Mouse (Mus musculus) gastrocnemius, postnatal 36 days (tissue): ENCODE measurements around the gene Pbld1. TPM values are rescaled to one million over a fixed set of nuclear protein-coding genes. Genes with fewer than 3 reads are reported as not detected.
"Not testable (repeated sequence)": the region's sequence is repeated elsewhere in the genome, so short reads cannot be mapped to it uniquely, and the experiment has no call there.

Experiments
- DNase-seq, 2 experiments: peaks; one replicate each; pipeline ENCODE4 v3.0.0; 2022
- intact Hi-C: fragments of 180-260 bp; cut with DNase I; formaldehyde crosslinking; loops from one replicate; pipeline ENCODE4 v1.15.1; 2025
- total RNA-seq, 2 experiments: library from RNA; stranded (reverse); gene quantifications; 2 replicates each; pipeline ENCODE4 v1.2.3; 2021

Gene Pbld1
- total RNA-seq, 2 experiments from 2014 or later: 0.32 to 0.89 TPM

DNA sequence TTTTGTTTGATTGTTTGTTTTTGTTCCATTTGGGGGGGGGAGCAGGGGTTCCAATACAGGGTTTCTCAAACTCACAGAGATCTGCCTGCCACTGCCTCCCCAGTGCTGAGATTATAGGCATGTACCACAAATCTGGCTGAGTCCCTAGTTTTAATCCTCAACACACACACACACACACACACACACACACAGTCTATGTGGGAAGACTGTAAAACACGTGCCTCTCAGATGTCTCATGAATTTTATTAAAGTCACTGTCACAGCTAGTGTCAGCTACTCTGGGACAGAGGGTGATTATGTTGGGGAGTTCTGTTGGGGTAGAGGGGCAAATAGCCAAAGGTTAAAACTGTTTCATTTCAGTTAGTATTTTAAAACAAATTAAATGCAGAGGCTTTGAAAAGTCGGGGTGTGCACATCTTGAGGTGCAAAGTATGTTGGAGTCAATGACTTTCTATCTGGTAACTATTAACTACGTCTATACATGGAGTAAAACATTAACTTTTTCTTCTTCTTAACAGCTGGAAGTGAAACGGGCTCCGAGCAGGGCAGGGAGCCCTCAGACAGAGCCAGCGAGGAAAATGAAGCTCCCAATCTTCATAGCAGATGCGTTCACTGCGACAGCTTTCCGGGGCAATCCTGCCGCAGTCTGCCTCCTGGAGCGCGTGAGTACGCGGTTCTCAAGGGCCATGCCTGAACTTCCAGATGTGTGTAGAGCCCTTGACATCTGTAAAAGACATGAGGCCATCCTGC is 21.2 kb upstream of the Pbld1 start:
- intact Hi-C loops: no loop called here
- DNase-seq: no peak

DNA sequence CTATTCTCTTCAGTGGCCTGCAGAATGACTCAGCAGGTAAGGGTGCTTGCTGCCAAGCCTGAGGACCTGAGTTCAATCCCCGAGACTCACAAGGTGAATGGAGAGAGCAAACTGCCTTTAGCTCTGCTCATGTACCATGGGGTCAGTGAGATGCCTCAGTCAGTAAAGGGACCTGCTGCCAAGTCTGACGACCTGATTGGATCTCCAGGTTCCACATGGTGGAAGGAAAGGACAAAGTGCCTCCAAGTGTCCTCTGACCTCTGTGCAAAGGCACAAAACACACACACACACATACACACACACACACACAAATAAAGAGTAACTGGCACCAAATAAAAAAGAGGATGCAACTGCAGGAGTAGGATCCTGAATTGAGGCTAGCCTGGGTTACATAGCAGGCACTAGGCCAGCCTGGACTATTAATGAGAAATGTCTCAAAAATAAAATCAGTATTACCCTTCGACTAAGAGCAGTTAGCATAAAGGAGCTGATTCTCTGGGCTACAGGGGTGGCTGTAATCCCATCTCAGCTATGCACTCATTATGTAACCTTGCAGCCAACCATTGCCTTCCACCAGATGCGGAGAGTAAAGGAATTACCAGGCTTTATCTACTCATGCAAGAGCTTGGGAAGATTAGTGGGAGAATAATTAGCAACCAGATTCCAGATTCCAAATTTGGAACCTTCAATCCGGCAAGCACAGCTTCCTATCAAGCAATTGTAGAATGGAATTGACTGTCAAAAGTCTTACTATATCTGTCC is 19.9 kb upstream of the Pbld1 start:
- intact Hi-C loops: no loop called here
- no peak for DNase-seq

DNA sequence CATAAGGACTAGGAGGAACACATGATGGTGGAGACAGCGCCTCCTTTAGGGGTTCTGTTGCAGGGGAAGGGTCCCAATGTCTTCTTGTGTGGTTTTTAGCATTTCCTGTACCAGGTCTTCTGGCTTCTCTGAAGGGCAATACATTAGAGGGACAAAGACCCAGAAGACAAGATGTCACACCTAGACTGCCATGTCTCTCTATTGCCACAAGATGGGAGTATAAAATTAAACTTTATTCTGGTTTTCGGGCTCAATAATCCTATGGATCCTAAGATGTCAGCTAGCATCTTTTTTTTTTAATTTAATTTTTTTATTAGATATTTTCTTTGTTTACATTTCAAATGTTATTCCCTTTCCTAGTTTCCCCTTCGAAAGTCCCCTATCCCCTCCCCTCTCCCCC is 16.8 kb upstream of the Pbld1 start:
- no peak for DNase-seq
- intact Hi-C loops: no loop called here

DNA sequence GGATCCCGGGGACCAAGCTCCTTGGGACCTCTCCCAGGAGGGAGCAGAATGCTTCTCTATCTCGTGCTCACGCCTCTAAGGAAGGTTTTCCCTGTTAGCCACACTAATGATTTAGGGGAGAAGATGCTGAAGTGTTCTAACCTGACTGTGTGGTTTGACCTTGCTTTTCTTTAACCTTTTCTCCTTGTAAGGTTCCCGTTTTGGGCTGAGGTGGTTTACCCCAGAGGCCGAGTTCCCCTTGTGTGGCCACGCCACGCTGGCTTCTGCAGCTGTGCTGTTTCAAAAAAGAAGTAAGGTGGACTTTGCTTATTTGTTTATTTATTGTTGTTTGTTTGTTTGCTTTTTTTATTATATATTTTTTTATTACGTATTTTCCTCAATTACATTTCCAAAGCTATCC is 12.2 kb upstream of the Pbld1 start:
- intact Hi-C loops: no loop called here
- no peak for DNase-seq

DNA sequence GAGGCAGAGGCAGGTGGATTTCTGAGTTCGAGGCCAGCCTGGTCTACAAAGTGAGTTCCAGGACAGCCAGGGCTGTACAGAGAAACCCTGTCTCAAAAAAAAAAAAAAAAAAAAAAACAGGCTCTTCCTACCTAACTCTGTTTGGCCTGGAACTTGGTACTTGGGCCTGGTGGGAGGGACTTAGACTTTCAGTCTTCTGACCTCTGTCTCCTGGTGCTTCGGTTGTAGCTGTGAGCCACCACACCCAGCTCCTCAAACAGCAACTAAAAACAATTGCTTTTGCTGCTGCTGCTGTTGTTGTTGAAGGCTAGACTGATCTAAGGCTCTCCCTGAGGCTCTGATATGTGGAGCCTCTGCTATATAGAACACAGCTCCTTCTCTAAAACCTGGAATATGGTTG is 10.9 kb upstream of the Pbld1 start:
- no peak for DNase-seq
- intact Hi-C loops: no loop called here

DNA sequence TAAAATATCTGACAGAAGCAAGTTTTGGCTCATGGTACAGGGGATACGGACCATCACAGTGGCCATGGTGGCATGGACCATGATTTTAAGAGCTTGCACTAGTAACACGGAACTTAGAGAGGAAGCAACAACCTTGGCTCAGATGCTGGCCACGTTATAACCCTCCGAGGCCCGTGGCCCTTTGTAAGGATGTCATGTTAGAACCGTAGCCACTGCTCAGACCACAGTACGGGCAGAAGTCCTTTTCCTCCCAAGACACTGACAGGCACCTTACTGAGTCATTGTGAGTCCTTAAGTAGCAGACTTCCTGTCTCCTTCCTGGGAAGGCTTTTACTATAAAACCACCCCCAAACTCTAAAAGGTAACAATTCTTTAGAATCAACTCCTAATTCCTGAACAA is 8.7 kb upstream of the Pbld1 start:
- no peak for DNase-seq
- intact Hi-C loops: no loop called here

DNA sequence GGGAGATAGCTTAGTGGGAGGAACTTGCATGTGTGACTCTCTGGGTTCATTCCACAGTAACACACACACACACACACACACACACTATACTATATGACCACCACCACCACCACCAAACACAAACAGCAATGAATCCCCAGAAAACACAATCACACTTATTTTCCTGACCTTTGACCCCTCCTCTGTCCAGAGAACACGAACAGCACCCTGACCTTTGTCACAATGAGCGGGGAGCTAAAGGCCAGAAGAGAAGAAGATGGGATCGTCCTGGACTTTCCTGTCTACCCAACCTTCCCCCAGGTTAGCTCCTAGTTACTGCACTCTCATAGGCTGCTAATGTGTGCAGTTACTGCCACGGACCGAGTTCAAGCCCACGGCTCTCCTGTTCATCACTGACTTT is 8.0 kb upstream of the Pbld1 start:
- no peak for DNase-seq
- intact Hi-C loops: no loop called here

DNA sequence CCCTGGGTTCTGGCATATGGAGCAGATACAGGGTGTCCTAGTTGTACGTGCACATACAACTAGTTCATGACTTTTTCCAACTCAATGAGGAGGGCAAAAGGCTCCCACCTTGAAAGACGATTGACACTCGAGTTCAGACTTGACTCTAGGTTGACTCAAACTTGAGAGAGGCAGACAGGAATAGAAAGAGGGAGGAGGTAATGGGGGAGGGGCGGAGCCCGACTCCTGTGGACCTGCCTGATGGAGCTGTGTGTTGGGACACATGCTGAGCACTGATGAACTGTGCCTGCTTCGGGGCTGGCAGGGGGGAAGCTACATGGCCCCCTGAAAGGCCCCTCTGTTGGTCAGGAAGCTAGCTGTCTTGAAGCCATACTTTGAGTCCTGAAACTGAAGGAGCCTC is 7.0 kb upstream of the Pbld1 start:
- no peak for DNase-seq
- intact Hi-C loops: no loop called here

DNA sequence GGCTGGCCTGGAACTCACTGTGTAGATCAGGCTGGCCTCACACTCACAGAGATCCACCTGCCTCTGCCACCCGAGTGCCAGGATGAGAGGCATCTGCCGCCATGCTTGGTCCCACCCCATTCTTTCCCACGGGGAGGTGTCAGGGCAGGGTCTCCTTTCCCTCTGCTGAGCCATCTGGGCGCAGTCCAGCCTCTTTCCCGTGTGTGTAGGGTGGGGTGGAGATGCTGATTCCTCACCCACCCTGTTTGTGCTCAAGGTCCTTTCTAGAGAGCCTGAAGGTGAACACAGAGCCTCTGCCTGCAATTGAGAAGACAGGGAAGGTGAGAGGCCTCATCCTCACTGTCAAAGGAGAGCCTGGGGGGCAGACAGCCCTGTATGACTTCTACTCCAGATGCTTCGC is 5.9 kb upstream of the Pbld1 start:
- DNase-seq, intact Hi-C loops: not testable (repeated sequence)

DNA sequence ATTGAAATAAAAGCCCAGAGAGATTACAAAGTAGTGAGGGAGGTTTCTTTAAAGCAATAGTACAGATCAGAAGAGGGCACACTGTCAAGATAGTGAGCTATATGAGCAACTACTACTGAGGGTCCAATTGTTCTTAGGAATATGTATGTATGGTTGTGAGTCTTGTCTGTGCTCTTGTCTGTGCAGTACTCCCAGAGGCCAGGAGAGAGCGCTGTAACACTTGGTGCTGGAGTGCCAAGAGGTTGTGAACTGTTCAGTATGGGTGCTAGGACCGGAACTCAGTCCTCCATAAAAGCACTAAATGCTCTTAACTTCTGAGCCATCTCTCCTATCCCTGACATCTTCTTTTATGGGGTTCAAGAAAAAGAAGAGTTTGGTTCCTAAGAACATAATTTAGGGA is 5.4 kb upstream of the Pbld1 start:
- intact Hi-C loops: no loop called here
- DNase-seq: no peak

DNA sequence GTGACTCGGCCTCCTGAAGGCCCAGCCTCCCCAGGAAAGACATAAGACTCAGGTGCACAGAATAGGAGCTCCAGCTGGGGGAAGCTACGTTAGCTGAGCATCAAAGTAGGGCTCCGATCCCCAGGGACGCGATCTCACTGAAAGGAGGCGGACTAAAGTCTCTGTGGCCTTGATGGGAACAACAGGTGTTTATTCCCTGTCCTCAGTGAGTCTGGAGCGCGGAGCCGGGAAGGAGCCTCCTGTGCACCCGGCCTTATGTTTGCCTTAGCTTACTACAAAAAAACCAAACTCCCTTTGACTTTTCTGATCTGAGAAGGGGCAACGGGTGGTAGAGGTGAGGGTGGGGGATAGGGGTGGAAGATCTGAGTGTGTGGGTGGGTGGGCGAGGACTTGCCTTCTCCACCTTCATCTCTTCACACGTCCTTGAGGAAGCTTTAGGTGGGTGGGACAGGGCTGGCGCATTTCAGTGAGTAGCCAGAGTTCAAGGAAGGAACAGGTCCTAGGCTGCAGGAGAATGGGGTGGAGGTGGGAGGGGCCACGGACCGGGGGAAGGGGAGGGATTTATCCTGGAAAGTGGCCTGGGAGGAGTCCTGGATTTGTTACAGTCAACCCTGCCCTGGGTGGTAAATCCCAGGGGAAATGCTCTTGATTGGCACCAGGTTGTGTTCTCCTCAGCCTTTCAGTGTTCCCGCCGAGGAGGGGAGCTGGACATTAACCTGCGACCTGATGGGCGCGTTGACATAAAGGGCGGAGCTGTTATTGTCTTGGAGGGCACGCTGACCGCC is 2.8 kb upstream of the Pbld1 start:
- intact Hi-C loops: no loop called here
- DNase-seq: no peak

DNA sequence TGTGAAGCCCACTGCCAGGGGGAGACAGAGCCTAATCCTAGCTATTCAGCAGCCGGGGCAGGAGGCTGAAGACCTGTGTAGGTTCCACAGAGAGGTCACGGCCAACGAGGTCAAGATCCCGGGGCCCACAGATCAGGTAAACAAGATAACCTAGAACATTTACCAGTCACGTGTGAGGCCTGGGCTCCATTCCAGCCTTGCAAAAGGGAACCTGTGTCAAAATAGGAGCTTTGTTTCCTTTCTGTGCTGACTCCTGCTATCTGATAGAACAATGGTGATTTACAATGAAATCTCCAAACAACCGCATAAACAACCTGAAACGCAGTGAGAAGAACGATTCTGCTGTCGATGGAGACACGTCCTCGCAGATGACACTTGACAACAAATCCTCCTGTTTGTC is 444 bp downstream of the Pbld1 start:
- intact Hi-C loops: no loop called here
- DNase-seq: peak in 1 of 2 experiments; percentile 22

DNA sequence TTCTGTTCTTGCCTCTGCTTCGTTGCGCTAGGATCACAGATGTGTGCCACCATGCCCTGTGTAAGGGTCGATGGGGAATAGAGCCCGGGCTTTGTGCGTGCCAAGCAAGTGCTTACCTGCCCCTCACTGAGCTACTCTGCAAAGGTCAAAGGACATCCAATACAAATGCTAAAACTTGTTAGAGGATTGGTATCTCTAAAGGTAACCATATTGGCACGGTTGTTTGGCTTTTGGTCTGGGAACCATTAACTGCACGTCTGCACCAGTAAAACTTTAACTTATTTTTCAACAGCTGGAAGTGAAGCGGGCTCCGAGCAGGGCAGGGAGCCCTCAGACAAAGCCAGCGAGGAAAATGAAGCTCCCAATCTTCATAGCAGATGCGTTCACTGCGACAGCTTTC is 1.3 kb downstream of the Pbld1 start:
- no peak for DNase-seq
- intact Hi-C loops: no loop called here

DNA sequence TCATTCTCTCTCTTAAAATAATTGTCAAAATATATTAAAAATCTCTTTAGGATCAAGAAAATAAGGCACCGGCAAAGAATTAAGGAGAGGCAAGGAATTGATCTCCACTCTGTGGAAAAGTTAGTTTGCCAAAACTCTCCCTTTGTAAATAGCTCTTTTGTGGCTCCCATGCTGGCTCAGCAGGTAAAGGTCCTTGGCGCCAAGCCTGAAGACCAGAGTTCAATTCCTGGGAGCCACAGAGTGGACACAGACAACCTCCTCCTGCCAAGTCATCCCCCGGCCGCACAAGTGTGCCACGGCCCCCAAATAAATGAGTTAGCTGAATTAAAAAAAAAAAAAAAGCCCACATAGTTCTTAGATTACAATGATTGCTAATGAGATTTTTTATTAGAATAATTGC is 2.7 kb downstream of the Pbld1 start:
- intact Hi-C loops: no loop called here
- DNase-seq: no peak

DNA sequence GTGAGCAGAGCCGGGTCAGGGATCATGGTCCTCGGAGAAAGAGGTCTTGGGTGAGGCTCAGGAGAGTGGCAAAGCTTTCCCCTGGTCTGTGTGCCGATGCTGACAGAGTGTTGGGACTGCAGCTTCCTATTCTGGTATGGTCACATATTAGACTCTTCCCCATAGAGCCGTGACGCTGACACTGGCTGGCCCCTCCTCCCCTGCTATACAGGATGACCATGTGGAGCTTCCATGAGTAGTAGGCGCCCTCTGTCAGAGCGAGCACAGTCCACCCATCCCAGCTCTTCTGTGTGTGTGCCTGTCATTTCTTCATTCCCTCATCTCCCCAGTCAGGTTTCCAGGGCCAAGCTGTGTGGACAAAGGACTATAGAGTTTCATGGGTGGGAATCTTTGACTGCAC is 3.4 kb downstream of the Pbld1 start:
- intact Hi-C loops: no loop called here
- no peak for DNase-seq

DNA sequence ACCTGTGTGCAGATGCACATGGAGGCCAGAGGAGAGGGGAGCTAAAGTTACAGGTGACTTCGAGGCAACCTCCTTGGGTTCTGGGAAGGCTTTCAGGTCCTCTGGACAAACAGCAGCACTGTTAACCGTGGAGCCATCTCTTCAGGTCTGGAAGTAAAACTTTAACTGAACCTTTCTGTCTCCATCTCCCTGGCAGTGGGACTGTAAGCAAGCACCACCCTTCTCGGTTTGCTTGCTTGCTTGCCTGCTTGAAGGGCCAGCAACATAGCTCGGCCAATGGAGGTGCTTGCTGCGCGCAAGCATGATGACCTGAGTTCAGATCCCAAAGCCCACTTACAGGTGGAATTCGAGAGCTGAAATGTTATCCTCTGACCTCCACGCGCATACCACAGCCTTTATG is 4.6 kb downstream of the Pbld1 start:
- intact Hi-C loops: no loop called here
- no peak for DNase-seq

DNA sequence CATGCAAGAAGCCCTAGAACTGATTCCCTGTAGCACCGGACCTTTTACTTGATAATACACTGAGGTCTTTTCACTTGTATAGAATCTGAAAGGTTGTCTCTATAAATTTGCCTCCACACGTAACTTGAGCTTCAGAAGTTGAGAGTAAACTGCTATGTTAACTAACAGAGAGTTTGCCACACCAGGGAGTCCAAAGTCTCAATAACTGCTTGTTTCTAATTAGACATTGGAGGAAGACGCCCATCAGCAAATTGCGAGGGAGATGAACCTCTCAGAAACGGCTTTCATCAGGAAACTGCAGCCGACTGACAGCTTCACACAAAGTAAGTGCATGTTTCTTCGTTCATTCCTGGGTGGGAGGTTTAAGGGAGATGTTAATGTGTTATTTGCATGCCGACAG is 5.6 kb downstream of the Pbld1 start:
- DNase-seq: no peak
- intact Hi-C loops: no loop called here

DNA sequence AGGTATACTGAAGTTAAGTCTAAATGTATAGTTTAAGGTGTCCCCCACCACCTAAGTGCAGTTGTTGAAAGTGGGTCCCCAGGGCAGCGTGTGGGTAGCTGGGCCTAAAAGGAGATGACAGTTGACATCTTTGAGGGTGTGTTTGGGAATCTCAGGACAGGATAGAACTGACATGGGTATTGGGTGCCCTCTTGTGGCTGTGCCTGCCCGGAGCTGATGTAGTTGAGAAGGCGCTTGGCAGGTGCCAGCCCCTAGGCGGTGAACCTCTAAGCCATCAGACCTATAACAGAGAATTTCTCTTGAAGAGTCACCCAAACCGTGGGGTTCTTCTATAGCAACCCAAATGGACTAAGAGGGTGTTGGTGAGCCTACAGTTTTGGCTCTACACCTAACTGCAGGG is 6.0 kb downstream of the Pbld1 start:
- intact Hi-C loops: loop anchor here (2.0 kb wide), 1 partner anchor 37 kb away; no protein-coding TSS in a partner anchor
- peak; percentile 58 to 69 for DNase-seq

DNA sequence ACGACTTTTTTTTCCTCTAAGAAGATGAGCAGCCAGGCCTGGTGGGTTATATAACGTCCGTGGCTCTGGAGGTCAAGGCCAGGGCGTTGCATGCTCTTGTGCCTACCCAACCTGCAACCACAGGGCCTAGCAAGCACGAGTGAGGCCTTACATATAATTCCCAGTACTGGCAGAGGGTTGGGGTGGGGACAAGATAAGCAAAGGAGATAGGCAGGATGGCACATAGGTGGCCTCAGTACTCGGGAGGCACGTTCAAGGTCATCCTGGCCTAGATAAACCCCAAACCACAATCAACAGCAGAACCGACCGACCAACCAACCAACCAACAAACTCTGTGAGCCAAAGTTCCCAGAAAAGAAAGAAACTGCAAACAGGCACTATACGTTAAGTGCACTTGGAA is 26.3 kb downstream of the Pbld1 start:
- intact Hi-C loops: no loop called here
- no peak for DNase-seq

DNA sequence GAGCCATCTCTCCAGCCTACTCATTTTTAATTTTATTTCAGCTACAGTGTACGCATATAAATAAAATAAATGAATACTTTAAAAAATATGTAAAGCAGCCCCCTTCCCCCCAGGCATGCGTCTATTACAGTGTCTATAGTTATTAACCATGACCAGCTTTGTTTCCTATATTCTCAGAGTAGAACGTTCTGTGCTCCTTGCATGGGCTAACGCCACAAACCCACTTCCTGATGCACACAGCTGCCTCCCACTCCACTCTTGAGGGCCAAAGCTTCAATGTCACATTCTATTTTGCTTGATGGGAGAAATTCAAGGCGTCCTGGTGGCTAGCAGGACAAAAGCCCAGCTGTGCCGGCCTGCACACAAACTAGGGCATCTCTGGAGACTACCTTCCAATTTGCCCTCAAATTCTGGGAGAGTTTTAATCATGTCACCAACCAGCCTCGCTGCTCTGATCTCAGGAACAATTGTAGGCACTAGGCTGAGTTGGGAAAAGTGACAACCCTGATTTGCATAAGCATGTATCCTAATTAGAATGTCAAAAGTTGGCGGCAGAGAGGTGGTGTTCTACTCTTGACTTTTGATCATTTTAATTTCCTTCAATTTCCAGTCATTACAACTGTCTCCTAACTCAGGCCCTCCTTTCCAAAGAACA is 29.3 kb downstream of the Pbld1 start:
- intact Hi-C loops: no loop called here
- no peak for DNase-seq
